Mouse (Mus musculus) E14TG2a.4 (cell line): ENCODE data around the gene Fmo1.

Experiments used
- CTCF ChIP-seq: conservative IDR thresholded peaks from 2 replicates; pipeline ENCODE4 v1.5.1; 2014; ENCODE audit warnings: low read length
- NANOG ChIP-seq: IDR thresholded peaks from 2 replicates; pipeline ENCODE4 v1.6.1; 2014; ENCODE audit warnings: borderline replicate concordance, low read length, mixed read lengths

DNA sequence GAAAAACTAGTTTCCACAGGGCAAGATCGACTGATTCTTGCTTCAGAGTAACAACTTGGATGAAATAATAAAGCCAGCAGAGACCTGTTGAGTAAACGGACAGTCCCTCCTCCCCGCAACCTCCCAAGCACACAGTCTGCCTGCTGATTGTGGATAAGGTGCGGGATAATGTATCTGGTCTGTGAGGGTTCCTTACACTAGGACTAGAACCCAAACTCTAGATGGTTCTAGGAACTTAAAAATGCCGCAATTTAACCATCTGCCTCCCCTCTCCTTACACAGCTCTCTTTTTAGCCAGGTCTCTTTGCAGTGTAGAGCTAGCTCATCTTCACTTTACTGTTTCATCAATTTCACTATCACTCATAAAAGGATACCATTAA, 33.8 kb downstream of the Fmo1 start:
- TF ChIP-seq CTCF, result no peak
- TF ChIP-seq NANOG, result no peak
